Mouse (Mus musculus) v-Abl transformed pro-B cells (cell line): Measurements from ENCODE around the gene Foxp1.

ENCODE experiments used
- in situ Hi-C, 2 experiments: fragments of 400-800 bp; cut with MboI; formaldehyde crosslinking; loops; one replicate each; pipeline ENCODE4 v1.15.1; 2025; ENCODE audit not compliant: unreplicated experiment in 2 of 2

Gene Foxp1

GRCm38 (mm10) chr6:98876401-98876800, 646.1 kb downstream of the Foxp1 start:
- in situ Hi-C loops = no loop called here
